Mouse (Mus musculus) right cerebral cortex, adult 18-20 months (tissue): ENCODE data around the gene Axin2.
A peak's percentile ranks its signal among the peaks of the same experiment; 100 is the strongest.

Experiments
- DNase-seq: peaks from one replicate; pipeline ENCODE4 v3.0.0; 2022; ENCODE audit warnings: mixed read lengths

Axin2 gene

GRCm38 (mm10) chr11:108906590-108907254 lies 13.4 kb upstream of the Axin2 start:
- DNase-seq, result no peak

- DNase-seq, result no peak
Observed at GRCm38 (mm10) chr11:108909396-108910195, 10.6 kb upstream of the Axin2 start.

- no peak for DNase-seq
Observed at GRCm38 (mm10) chr11:108910328-108910886, 9.7 kb upstream of the Axin2 start.

- DNase-seq, result no peak
Observed at GRCm38 (mm10) chr11:108910903-108911302, 9.2 kb upstream of the Axin2 start.

GRCm38 (mm10) chr11:108912174-108912573 lies 8.0 kb upstream of the Axin2 start:
- DNase-seq, result no peak

- DNase-seq, result no peak
Observed at GRCm38 (mm10) chr11:108917422-108918324, 2.5 kb upstream of the Axin2 start.

- DNase-seq, result peak; percentile 85
Observed at GRCm38 (mm10) chr11:108920636-108921505, 722 bp downstream of the Axin2 start.

- no peak for DNase-seq
Observed at GRCm38 (mm10) chr11:108921506-108922455, 1.6 kb downstream of the Axin2 start.

GRCm38 (mm10) chr11:108922511-108923187 lies 2.5 kb downstream of the Axin2 start:
- DNase-seq, result no peak

- DNase-seq, result no peak
Observed at GRCm38 (mm10) chr11:108923188-108923575, 3.0 kb downstream of the Axin2 start.

- DNase-seq, result no peak
Observed at GRCm38 (mm10) chr11:108923781-108924180, 3.6 kb downstream of the Axin2 start.

GRCm38 (mm10) chr11:108924346-108924745 lies 4.2 kb downstream of the Axin2 start:
- no peak for DNase-seq

GRCm38 (mm10) chr11:108925202-108925601 lies 5.1 kb downstream of the Axin2 start:
- peak; percentile 90 for DNase-seq

- no peak for DNase-seq
Observed at GRCm38 (mm10) chr11:108925826-108926225, 5.7 kb downstream of the Axin2 start.

GRCm38 (mm10) chr11:108926345-108927092 lies 6.4 kb downstream of the Axin2 start:
- DNase-seq, result no peak

GRCm38 (mm10) chr11:108927093-108927444 lies 6.9 kb downstream of the Axin2 start:
- DNase-seq, result no peak

- DNase-seq, result no peak
Observed at GRCm38 (mm10) chr11:108928096-108928495, 7.9 kb downstream of the Axin2 start.

- no peak for DNase-seq
Observed at GRCm38 (mm10) chr11:108928752-108929151, 8.6 kb downstream of the Axin2 start.

- DNase-seq, result no peak
Observed at GRCm38 (mm10) chr11:108929176-108929575, 9.0 kb downstream of the Axin2 start.
